Mouse (Mus musculus): ENCODE results near the gene Mical1. TPM values are rescaled to one million over a fixed set of nuclear protein-coding genes. Genes with fewer than 3 reads are reported as not detected.

The Mical1 gene
- polyA plus RNA-seq, 1 experiment = 11.7 TPM

- no peaks in the 10 kb centered on the region for H3K9me3 ChIP-seq (replicated peaks; ENCODE audit: control insufficient read depth, insufficient read depth, low read length, poor library complexity, severe bottlenecking)
- H3K9ac ChIP-seq (ENCODE audit: low read depth, poor library complexity, severe bottlenecking) = peak overlapping the region; percentile 80
- TF ChIP-seq POLR2A (IDR thresholded peaks at IDR 0.05; ENCODE audit: insufficient read depth, low read length) = no peak
- TF ChIP-seq EP300 (IDR thresholded peaks at IDR 0.05; ENCODE audit: insufficient read depth, low read depth, low read length) = no peak
- TF ChIP-seq CTCF (IDR thresholded peaks at IDR 0.05; ENCODE audit: low read depth, low read length) = no peak
- H3K27me3 ChIP-seq (ENCODE audit: control insufficient read depth, insufficient read depth, low read length, poor library complexity, severe bottlenecking) = no peaks in the 10 kb centered on the region
- H3K27ac ChIP-seq (ENCODE audit: insufficient read depth, low read length) = no peak overlapping the region
- H3K36me3 ChIP-seq (ENCODE audit: control insufficient read depth, insufficient read depth, low read length, poor library complexity, severe bottlenecking) = no peaks in the 10 kb centered on the region
- no peaks in the 10 kb centered on the region for H3K4me1 ChIP-seq (ENCODE audit: control insufficient read depth, insufficient read depth, low read length)
- H3K4me3 ChIP-seq (ENCODE audit: low read depth, low read length) = peak overlapping the region; percentile 80
Measured at GRCm38 (mm10) chr10:41489294-41489693, 13.2 kb downstream of the Mical1 start.

GRCm38 (mm10) chr10:41489708-41490517, 13.8 kb downstream of the Mical1 start, which contains the start of the genes Smpd2 and Ppil6:
Gene Smpd2 (minus strand): TSS chr10:41490369.
Gene Ppil6 (plus strand): TSS chr10:41490439.
- H3K4me3 ChIP-seq (ENCODE audit: low read depth, low read length) = peak within 1 kb of the TSS; percentile 81
- peak within 1 kb of the TSS; percentile 80 for H3K9ac ChIP-seq (ENCODE audit: low read depth, poor library complexity, severe bottlenecking)
- no peaks in the 10 kb centered on the region for H3K27me3 ChIP-seq (ENCODE audit: control insufficient read depth, insufficient read depth, low read length, poor library complexity, severe bottlenecking)
- H3K9me3 ChIP-seq (replicated peaks; ENCODE audit: control insufficient read depth, insufficient read depth, low read length, poor library complexity, severe bottlenecking) = no peaks in the 10 kb centered on the region
- H3K36me3 ChIP-seq (ENCODE audit: control insufficient read depth, insufficient read depth, low read length, poor library complexity, severe bottlenecking) = no peaks in the 10 kb centered on the region
- no peak within 1 kb of the TSS for H3K27ac ChIP-seq (ENCODE audit: insufficient read depth, low read length)
- TF ChIP-seq POLR2A (IDR thresholded peaks at IDR 0.05; ENCODE audit: insufficient read depth, low read length) = no peak
- no peak for TF ChIP-seq CTCF (IDR thresholded peaks at IDR 0.05; ENCODE audit: low read depth, low read length)
- no peak for TF ChIP-seq EP300 (IDR thresholded peaks at IDR 0.05; ENCODE audit: insufficient read depth, low read depth, low read length)
- no peaks in the 10 kb centered on the region for H3K4me1 ChIP-seq (ENCODE audit: control insufficient read depth, insufficient read depth, low read length)

GRCm38 (mm10) chr10:41490518-41490873, 14.4 kb downstream of the Mical1 start:
- no peaks in the 10 kb centered on the region for H3K36me3 ChIP-seq (ENCODE audit: control insufficient read depth, insufficient read depth, low read length, poor library complexity, severe bottlenecking)
- H3K4me3 ChIP-seq (ENCODE audit: low read depth, low read length) = peak overlapping the region; percentile 81
- no peaks in the 10 kb centered on the region for H3K9me3 ChIP-seq (replicated peaks; ENCODE audit: control insufficient read depth, insufficient read depth, low read length, poor library complexity, severe bottlenecking)
- TF ChIP-seq EP300 (IDR thresholded peaks at IDR 0.05; ENCODE audit: insufficient read depth, low read depth, low read length) = no peak
- no peak for TF ChIP-seq POLR2A (IDR thresholded peaks at IDR 0.05; ENCODE audit: insufficient read depth, low read length)
- no peak for TF ChIP-seq CTCF (IDR thresholded peaks at IDR 0.05; ENCODE audit: low read depth, low read length)
- peak overlapping the region; percentile 80 for H3K9ac ChIP-seq (ENCODE audit: low read depth, poor library complexity, severe bottlenecking)
- H3K27ac ChIP-seq (ENCODE audit: insufficient read depth, low read length) = no peak overlapping the region
- no peaks in the 10 kb centered on the region for H3K27me3 ChIP-seq (ENCODE audit: control insufficient read depth, insufficient read depth, low read length, poor library complexity, severe bottlenecking)
- no peaks in the 10 kb centered on the region for H3K4me1 ChIP-seq (ENCODE audit: control insufficient read depth, insufficient read depth, low read length)

- no peaks in the 10 kb centered on the region for H3K4me1 ChIP-seq (ENCODE audit: control insufficient read depth, insufficient read depth, low read length)
- H3K27ac ChIP-seq (ENCODE audit: insufficient read depth, low read length) = no peak overlapping the region
- no peaks in the 10 kb centered on the region for H3K36me3 ChIP-seq (ENCODE audit: control insufficient read depth, insufficient read depth, low read length, poor library complexity, severe bottlenecking)
- no peaks in the 10 kb centered on the region for H3K27me3 ChIP-seq (ENCODE audit: control insufficient read depth, insufficient read depth, low read length, poor library complexity, severe bottlenecking)
- no peak overlapping the region for H3K4me3 ChIP-seq (ENCODE audit: low read depth, low read length)
- H3K9me3 ChIP-seq (replicated peaks; ENCODE audit: control insufficient read depth, insufficient read depth, low read length, poor library complexity, severe bottlenecking) = no peaks in the 10 kb centered on the region
- H3K9ac ChIP-seq (ENCODE audit: low read depth, poor library complexity, severe bottlenecking) = no peak overlapping the region
- TF ChIP-seq POLR2A (IDR thresholded peaks at IDR 0.05; ENCODE audit: insufficient read depth, low read length) = no peak
- no peak for TF ChIP-seq EP300 (IDR thresholded peaks at IDR 0.05; ENCODE audit: insufficient read depth, low read depth, low read length)
- TF ChIP-seq CTCF (IDR thresholded peaks at IDR 0.05; ENCODE audit: low read depth, low read length) = no peak
Measured at GRCm38 (mm10) chr10:41491111-41491510, 15.0 kb downstream of the Mical1 start.

GRCm38 (mm10) chr10:41500941-41501340, 24.8 kb downstream of the Mical1 start:
- Histone ChIP-seq H3K9ac (ENCODE audit: low read depth, poor library complexity, severe bottlenecking) (no peak overlapping the region), H3K4me3 (ENCODE audit: low read depth, low read length) (no peak overlapping the region), H3K9me3 (replicated peaks; ENCODE audit: control insufficient read depth, insufficient read depth, low read length, poor library complexity, severe bottlenecking) (no peaks in the 10 kb centered on the region), H3K36me3 (ENCODE audit: control insufficient read depth, insufficient read depth, low read length, poor library complexity, severe bottlenecking) (no peaks in the 10 kb centered on the region), H3K27ac (ENCODE audit: insufficient read depth, low read length) (no peak overlapping the region), H3K4me1 (ENCODE audit: control insufficient read depth, insufficient read depth, low read length) (no peaks in the 10 kb centered on the region), H3K27me3 (ENCODE audit: control insufficient read depth, insufficient read depth, low read length, poor library complexity, severe bottlenecking) (no peaks in the 10 kb centered on the region)
- TF ChIP-seq POLR2A (IDR thresholded peaks at IDR 0.05; ENCODE audit: insufficient read depth, low read length) (no peak), CTCF (IDR thresholded peaks at IDR 0.05; ENCODE audit: low read depth, low read length) (no peak), EP300 (IDR thresholded peaks at IDR 0.05; ENCODE audit: insufficient read depth, low read depth, low read length) (no peak)

- Histone ChIP-seq H3K4me1 (ENCODE audit: control insufficient read depth, insufficient read depth, low read length) (no peaks in the 10 kb centered on the region), H3K27me3 (ENCODE audit: control insufficient read depth, insufficient read depth, low read length, poor library complexity, severe bottlenecking) (no peaks in the 10 kb centered on the region), H3K9ac (ENCODE audit: low read depth, poor library complexity, severe bottlenecking) (no peak overlapping the region), H3K4me3 (ENCODE audit: low read depth, low read length) (no peak overlapping the region), H3K27ac (ENCODE audit: insufficient read depth, low read length) (no peak overlapping the region), H3K36me3 (ENCODE audit: control insufficient read depth, insufficient read depth, low read length, poor library complexity, severe bottlenecking) (no peaks in the 10 kb centered on the region), H3K9me3 (replicated peaks; ENCODE audit: control insufficient read depth, insufficient read depth, low read length, poor library complexity, severe bottlenecking) (no peaks in the 10 kb centered on the region)
- TF ChIP-seq CTCF (IDR thresholded peaks at IDR 0.05; ENCODE audit: low read depth, low read length) = no peak
- no peak for TF ChIP-seq EP300 (IDR thresholded peaks at IDR 0.05; ENCODE audit: insufficient read depth, low read depth, low read length)
- no peak for TF ChIP-seq POLR2A (IDR thresholded peaks at IDR 0.05; ENCODE audit: insufficient read depth, low read length)
Measured at GRCm38 (mm10) chr10:41504996-41505395, 28.9 kb downstream of the Mical1 start.
